Mouse (Mus musculus): ENCODE data around the gene Nexn. TPM values are rescaled to one million over a fixed set of nuclear protein-coding genes. Genes with fewer than 3 reads are reported as not detected.

The Nexn gene
- polyA plus RNA-seq, 1 experiment = 6.5 TPM

DNA sequence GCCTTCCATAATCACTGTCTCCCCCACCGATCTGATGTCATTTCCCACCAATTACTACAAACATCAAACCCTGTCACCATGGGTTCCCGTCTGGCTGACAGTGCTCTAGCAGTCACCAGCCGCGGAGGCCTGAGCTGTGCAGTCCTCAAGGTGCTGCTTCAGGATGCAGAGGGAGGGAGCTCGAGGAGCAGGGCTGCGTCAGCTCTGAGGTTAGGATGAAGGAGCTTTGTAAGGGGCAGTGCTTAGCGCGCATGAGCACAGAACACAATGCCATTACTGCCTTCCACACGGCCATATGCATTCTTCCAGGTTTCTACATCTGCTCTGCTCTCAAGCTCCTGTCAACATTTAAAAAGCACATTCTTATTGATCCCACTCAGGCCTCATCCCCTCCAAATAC is 36.8 kb upstream of the Nexn start:
- no peak overlapping the region for H3K27ac ChIP-seq (ENCODE audit: insufficient read depth, low read length)
- H3K4me3 ChIP-seq (replicated peaks; ENCODE audit: insufficient read depth, low read depth, low read length) = no peak overlapping the region
- no peaks in the 10 kb centered on the region for H3K27me3 ChIP-seq (ENCODE audit: control insufficient read depth, insufficient read depth, low read length)
- WGBS = 80% methylated on average over 9 of the region's 9 CpGs
- no peaks in the 10 kb centered on the region for H3K4me1 ChIP-seq (ENCODE audit: control insufficient read depth, insufficient read depth, low read length)
- no peak for TF ChIP-seq POLR2A (IDR thresholded peaks at IDR 0.05; ENCODE audit: borderline replicate concordance, insufficient read depth, low read length)
- TF ChIP-seq CTCF (IDR thresholded peaks at IDR 0.05; ENCODE audit: borderline replicate concordance, insufficient read depth, low read depth, low read length) = no peak
- DNase-seq = no peak

DNA sequence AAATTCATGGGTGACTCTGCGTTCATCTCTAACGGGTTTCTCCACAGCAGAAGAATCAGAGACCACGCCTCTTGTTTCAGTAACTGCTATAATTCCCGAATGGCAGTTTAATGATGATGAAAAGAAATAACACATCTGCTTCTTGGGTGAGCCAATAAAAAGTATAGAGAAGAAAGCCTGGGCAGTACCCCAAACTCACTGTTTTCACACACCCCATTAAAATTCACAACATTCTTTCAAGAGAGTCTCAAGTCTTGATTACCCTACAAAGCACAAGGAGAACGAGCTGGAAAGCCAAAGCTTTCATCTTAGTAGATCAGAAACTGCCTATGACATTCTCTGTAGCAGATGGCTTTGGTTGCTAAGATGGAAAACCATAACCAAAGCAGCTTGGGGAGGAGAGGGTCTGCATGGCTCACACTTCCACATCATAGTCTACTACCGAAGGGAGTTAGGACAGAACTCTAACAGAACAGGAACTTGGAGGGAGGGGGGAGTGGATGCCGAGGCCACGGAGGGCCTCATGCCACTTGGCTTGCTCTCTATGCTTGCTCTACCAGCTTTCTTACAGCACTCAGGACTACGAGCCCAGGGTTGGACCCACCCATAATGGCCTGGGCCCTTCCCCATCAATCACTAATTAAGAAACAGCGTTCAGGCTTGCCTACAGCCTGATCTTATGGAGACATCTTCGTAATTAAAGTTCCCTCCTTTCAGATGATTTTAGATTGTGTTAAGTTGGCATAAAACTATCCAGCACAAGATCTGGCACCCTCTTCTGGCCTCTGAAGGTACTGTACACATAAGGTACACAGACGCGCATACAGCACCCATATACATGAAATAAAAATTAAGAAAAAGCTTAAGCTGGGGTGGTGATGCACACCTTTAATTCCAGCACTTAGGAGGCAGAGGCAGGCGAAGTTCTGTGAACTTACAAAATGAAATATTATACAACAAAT is 34.5 kb upstream of the Nexn start:
- no peak for DNase-seq
- H3K27me3 ChIP-seq (ENCODE audit: control insufficient read depth, insufficient read depth, low read length) = no peaks in the 10 kb centered on the region
- TF ChIP-seq POLR2A (IDR thresholded peaks at IDR 0.05; ENCODE audit: borderline replicate concordance, insufficient read depth, low read length) = no peak
- no peak for TF ChIP-seq CTCF (IDR thresholded peaks at IDR 0.05; ENCODE audit: borderline replicate concordance, insufficient read depth, low read depth, low read length)
- no peak overlapping the region for H3K27ac ChIP-seq (ENCODE audit: insufficient read depth, low read length)
- no peak overlapping the region for H3K4me3 ChIP-seq (replicated peaks; ENCODE audit: insufficient read depth, low read depth, low read length)
- WGBS = 91% methylated on average over 14 of the region's 14 CpGs
- no peaks in the 10 kb centered on the region for H3K4me1 ChIP-seq (ENCODE audit: control insufficient read depth, insufficient read depth, low read length)

- 91% methylated on average over 5 of the region's 5 CpGs for WGBS
- Histone ChIP-seq H3K27me3 (ENCODE audit: control insufficient read depth, insufficient read depth, low read length) (no peaks in the 10 kb centered on the region), H3K27ac (ENCODE audit: insufficient read depth, low read length) (no peak overlapping the region), H3K4me3 (replicated peaks; ENCODE audit: insufficient read depth, low read depth, low read length) (no peak overlapping the region), H3K4me1 (ENCODE audit: control insufficient read depth, insufficient read depth, low read length) (no peaks in the 10 kb centered on the region)
- no peak for DNase-seq
- TF ChIP-seq POLR2A (IDR thresholded peaks at IDR 0.05; ENCODE audit: borderline replicate concordance, insufficient read depth, low read length) (no peak), CTCF (IDR thresholded peaks at IDR 0.05; ENCODE audit: borderline replicate concordance, insufficient read depth, low read depth, low read length) (no peak)
Observed at GRCm38 (mm10) chr3:152295896-152296295, 29.7 kb upstream of the Nexn start.

- TF ChIP-seq POLR2A (IDR thresholded peaks at IDR 0.05; ENCODE audit: borderline replicate concordance, insufficient read depth, low read length) (no peak), CTCF (IDR thresholded peaks at IDR 0.05; ENCODE audit: borderline replicate concordance, insufficient read depth, low read depth, low read length) (no peak)
- H3K4me1 ChIP-seq (ENCODE audit: control insufficient read depth, insufficient read depth, low read length) = no peaks in the 10 kb centered on the region; the same call in 1 of the 2 replicates
- H3K27me3 ChIP-seq (ENCODE audit: control insufficient read depth, insufficient read depth, low read length) = no peaks in the 10 kb centered on the region
- H3K27ac ChIP-seq (ENCODE audit: insufficient read depth, low read length) = no peak overlapping the region
- WGBS = 77% methylated on average over 3 of the region's 3 CpGs
- H3K4me3 ChIP-seq (replicated peaks; ENCODE audit: insufficient read depth, low read depth, low read length) = no peak overlapping the region
- no peak for DNase-seq
Observed at GRCm38 (mm10) chr3:152294400-152294799, 28.2 kb upstream of the Nexn start.

- Histone ChIP-seq H3K4me3 (replicated peaks; ENCODE audit: insufficient read depth, low read depth, low read length) (no peak overlapping the region), H3K27ac (ENCODE audit: insufficient read depth, low read length) (no peak overlapping the region), H3K4me1 (ENCODE audit: control insufficient read depth, insufficient read depth, low read length) (no peaks in the 10 kb centered on the region; the same call in 1 of the 2 replicates), H3K27me3 (ENCODE audit: control insufficient read depth, insufficient read depth, low read length) (no peaks in the 10 kb centered on the region)
- DNase-seq = no peak
- TF ChIP-seq CTCF (IDR thresholded peaks at IDR 0.05; ENCODE audit: borderline replicate concordance, insufficient read depth, low read depth, low read length) = no peak
- no peak for TF ChIP-seq POLR2A (IDR thresholded peaks at IDR 0.05; ENCODE audit: borderline replicate concordance, insufficient read depth, low read length)
- WGBS = 93% methylated on average over 13 of the region's 13 CpGs
Observed at GRCm38 (mm10) chr3:152293530-152294181, 27.5 kb upstream of the Nexn start.

DNA sequence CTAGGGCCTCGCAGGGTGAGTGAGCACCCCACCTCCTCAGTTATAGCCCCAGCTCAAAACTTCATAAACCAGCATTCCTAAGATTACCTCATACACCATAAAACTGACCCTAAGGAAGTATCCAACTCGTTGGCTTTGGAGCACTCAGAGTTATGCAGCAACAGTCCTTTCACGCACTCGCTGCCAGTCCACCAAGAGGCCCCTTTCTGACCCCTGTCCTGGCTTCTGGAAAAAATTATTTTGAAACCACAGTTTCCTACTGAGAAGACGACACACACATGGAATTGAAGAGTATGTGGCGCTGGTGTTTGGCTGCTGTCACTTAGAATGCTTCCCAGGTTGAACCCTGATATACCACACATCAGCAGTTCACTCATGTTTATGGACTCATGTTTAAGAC is 25.7 kb upstream of the Nexn start:
- WGBS = 88% methylated on average over 6 of the region's 6 CpGs
- TF ChIP-seq POLR2A (IDR thresholded peaks at IDR 0.05; ENCODE audit: borderline replicate concordance, insufficient read depth, low read length) (no peak), CTCF (IDR thresholded peaks at IDR 0.05; ENCODE audit: borderline replicate concordance, insufficient read depth, low read depth, low read length) (no peak)
- H3K4me1 ChIP-seq (ENCODE audit: control insufficient read depth, insufficient read depth, low read length) = no peaks in the 10 kb centered on the region; the same call in 1 of the 2 replicates
- DNase-seq = no peak
- no peaks in the 10 kb centered on the region for H3K27me3 ChIP-seq (ENCODE audit: control insufficient read depth, insufficient read depth, low read length)
- H3K4me3 ChIP-seq (replicated peaks; ENCODE audit: insufficient read depth, low read depth, low read length) = no peak overlapping the region
- H3K27ac ChIP-seq (ENCODE audit: insufficient read depth, low read length) = no peak overlapping the region

GRCm38 (mm10) chr3:152290175-152290798 is 24.1 kb upstream of the Nexn start:
- H3K4me1 ChIP-seq (ENCODE audit: control insufficient read depth, insufficient read depth, low read length) = no peaks in the 10 kb centered on the region; the same call in 1 of the 2 replicates
- no peaks in the 10 kb centered on the region for H3K27me3 ChIP-seq (ENCODE audit: control insufficient read depth, insufficient read depth, low read length)
- H3K27ac ChIP-seq (ENCODE audit: insufficient read depth, low read length) = peak overlapping the region; percentile 36; the same call in 1 of the 2 replicates
- WGBS = 67% methylated on average over 17 of the region's 17 CpGs
- no peak for TF ChIP-seq POLR2A (IDR thresholded peaks at IDR 0.05; ENCODE audit: borderline replicate concordance, insufficient read depth, low read length)
- no peak for TF ChIP-seq CTCF (IDR thresholded peaks at IDR 0.05; ENCODE audit: borderline replicate concordance, insufficient read depth, low read depth, low read length)
- DNase-seq = no peak
- no peak overlapping the region for H3K4me3 ChIP-seq (replicated peaks; ENCODE audit: insufficient read depth, low read depth, low read length)
